Mouse (Mus musculus): ENCODE measurements around the gene Ppara. TPM values are rescaled to one million over a fixed set of nuclear protein-coding genes. Genes with fewer than 3 reads are reported as not detected.

Ppara gene
- total RNA-seq, 2 experiments from 2014 or later, result 24.0 to 29.6 TPM

DNA sequence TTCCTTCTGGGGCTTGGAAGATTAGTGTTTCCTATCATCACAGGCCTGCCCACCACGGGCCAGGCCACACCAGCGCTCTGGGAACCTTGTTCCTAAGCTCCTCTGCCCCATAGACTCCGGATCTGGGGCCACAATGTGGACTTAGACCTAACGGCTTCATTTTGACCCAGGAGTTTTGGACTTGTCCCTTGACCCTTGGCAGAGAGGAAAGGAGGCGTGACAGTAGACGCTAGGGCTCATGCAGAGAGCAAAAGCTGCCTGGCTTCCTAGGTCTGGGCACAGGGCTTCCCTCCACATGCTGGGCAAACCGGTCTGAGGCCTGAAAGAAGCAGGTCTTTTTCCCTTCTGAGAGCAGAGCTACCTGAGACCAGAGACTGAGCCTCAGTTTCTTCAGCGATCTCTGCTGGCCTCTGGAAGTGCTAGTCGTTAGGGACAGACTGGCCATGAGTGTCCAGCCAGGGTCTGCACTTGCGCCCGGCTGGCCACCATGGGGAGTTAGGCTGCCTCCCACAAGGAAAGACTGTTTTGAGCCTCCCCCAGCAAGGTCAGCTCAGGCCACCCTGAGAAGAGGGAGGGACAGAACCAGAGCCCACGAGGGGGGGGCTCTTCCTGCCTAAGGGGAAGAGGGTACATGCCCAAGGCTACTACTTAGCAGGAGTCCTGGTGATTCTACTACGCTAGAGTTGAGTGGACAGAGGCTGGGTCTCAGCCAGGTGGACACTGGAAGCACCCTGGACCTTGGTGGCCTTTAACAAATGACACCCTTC lies 29.0 kb upstream of the Ppara start:
- peak; percentile 55 for DNase-seq

DNA sequence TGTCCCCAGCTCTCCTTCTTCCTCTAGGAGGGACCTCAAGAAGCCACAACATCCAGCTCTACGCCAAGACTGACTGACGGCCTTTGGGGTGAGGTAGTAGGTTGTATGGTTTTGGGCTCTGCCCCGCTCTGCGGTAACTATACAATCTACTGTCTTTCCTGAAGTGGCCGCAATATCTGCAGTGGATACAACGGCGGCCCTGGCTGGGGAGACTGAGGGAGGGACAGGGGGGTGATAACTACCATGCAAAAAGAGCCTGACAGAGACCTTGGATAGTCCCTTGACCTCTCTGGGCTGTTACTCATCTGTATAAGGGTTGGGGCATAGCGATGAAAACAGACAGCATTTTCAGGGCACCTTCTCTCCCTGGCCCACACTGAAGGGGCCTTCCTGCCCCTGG lies 28.3 kb upstream of the Ppara start:
- DNase-seq, result no peak

DNA sequence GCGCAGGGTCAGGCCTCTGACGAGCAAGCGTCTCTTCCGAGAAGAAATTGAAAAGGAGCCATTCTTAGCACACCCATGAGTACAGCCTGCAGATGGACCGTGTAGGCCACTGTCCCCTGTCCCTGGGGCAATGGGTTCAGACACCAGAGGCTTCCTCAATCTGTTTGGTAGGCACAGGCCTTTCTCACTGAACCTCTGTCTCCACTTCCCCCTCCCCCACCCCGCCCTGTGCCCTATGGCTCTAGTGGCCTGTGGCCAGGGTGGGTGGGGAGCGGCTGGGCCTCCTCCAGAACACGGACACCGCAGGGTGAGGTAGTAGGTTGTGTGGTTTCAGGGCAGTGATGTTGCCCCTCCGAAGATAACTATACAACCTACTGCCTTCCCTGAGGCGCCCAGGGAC lies 27.8 kb upstream of the Ppara start:
- DNase-seq, result no peak

DNA sequence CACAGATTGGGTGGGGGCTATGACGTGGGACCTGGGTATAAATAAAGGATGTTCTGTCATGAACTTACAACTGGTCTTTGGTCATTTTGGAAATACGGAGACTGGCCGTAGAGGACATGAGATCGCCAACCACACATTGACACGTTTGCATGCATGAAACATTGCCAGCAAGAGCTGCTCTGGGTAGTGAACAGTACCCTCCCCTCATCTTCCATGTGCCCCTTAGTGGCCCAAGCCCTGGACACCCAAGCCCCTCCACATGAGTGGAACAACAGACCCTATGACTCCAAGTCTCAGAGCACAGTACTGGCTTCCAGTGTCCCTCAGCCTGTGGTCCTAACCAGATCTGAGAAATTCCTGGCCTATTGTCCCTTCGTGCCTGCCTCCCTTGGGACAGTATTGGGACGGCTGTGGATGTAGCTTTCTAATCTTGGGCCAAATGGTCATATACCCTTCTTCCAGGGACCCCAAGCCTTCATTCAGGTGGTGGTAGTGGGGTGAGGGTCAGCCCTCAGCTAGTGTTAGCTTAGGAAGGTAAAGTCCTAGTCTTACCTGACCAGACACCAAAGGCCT lies 27.2 kb upstream of the Ppara start:
- no peak for DNase-seq

DNA sequence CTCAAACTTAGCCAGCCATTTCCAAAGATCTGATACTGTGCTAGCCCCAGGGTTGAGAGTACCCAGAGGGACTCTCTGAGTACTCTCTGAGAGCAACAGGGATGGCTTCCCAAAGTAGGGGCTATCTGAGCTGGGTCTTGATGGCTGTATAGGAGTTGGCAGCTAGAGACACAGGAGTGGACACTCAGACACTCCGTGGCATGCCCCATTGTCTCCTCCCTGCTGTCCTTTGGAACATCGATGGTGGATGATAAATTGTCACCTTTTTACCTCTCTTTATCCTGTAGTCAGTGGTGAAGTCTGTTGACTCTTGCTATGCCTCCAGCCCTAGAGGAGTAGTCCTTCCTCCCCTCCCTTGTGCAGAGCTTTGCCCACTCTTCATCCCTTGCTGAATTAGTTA lies 26.6 kb upstream of the Ppara start:
- no peak for DNase-seq

DNA sequence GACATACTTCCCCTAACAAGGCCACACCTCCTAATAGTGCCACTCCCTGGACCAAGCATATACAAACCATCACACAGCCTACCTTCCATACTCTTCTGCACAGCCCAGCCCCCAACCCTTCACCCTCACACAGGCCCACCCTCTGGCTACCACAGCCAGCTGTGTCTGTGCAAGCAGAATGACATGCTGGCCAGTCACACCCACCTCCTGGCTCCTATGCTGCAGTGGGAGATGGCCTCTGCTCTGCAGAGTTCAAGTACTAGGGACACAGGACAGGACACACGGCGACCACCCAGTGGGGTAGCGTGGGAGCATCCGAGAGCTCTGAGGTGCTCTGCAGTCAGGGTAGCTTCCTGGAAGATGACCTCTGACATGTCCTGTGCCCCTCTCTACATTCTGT lies 25.9 kb upstream of the Ppara start:
- peak; percentile 50 for DNase-seq

DNA sequence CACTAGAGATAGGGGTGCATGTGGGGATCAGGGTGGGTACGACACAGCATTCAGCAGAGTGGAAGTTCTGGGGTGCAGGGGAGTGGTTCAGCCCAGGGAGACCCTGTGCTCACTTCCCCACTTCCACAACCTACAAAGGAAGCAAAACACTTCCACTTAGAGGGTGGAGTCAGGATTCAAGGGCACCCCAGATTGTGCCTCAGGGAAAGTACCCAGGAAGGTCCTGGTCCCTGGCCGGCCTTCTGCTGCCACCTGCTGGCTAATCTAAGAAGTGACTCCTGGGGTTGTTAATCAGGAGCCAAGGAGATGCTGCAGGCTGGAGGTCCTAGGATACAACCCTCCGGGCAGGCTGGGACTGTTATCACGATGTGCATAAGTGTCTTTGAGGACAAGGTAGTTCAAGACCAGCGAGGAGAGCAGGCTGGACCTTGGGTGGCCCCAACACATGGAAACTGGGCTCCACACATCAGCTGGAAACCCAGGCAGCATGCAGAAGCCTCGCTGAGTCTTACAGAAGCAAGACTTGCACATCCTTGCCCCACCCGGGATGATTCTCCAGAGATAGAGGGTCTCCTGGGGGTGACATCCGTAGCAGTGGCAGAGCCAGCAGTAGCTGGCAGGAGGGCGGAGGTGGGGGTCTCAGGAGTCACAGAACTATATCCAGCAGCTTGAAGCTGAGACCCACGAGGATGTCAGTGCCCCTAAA lies 25.4 kb upstream of the Ppara start:
- DNase-seq, result peak; percentile 94

DNA sequence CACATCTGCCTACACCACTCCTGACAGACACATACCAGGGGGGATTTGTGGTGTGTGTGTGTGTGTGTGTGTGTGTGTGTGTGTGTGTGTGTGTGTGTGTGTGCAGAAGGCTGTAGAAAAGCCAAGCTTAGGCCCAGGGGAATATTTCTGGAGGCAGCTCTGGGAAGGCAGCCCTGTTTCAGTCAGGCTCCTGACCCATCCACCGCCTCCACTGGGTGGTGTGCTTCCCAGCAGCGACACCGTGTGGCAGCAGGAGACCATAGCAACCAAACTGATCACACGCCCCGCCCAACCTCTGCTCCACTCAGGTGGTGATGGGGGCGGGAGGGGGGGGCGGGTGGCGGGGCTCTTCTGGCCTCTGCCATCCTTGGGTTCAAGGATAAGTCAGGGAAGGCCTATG lies 24.6 kb upstream of the Ppara start:
- peak; percentile 91 for DNase-seq

DNA sequence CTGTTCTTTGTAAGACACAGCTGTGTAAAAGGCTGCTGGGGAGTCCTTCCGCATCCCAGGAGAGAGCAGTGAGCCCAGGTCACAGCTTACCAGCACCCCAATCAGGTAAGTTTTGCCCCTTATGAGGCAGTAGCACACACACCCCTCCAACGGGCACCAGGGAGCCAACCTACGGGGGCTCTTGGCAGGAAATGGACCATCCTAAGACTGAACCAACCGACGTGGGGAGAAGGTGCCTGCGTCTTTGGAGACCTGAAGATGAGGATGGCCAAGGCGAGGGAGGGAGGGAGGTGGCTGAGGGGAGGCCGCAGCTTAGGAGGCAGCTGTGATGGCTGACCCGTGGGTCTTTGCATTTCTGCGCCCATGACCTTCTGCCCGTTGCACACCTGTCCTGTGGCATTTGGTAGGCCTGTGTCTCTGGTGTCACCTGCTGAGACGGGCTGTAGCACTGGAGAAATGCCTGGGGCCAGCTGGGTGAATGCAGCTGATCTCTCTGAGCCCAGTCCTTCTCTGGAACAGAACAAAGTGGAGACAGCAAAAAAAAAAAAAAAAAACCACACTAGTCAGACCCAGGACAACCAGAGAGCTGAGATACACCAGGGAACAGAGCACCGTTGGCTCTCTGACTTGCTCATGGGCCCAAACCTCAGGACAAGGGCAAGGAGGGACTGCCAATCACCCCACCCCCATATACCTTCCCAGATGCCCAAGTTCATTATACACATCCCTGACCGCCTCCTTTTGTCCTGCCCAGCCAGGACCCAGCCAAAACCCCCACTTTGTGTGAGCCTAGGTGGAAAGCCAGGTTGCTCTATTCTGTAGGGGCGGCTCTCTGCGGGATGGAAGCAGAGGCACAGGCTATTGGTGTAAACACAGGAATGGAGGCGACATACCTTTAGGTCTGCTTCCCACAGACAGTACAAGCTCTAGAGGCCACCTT lies 23.9 kb upstream of the Ppara start:
- DNase-seq, result no peak

DNA sequence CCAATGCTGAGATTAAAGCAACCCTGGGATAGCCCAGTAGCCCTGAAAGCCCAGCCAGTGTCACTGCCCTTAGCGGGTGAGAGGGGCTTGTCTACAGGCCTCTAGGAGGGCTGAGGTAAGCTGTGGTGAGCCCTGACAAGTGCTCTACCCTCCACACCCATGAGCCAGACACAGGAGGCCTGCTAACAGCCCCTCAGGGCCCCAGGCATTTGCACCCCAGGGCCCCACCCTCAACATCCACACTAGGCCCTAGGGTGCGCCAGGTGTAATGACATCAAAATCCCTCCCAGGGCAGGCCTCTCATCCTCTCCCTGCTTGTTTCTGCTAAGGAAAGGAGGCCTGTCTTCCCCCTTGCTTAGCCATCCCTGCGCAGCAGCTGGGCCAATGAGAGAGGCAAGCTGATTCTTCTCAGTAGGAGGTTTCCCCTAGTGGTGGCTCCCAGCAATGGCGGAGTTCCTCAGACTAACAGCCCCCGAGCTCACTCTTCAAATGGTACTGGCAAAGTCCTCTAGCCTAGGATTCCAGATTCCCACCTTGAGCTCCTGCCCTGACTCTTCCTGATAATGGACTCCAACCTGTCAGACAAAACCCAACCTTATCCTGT lies 22.1 kb upstream of the Ppara start:
- DNase-seq, result peak; percentile 65

DNA sequence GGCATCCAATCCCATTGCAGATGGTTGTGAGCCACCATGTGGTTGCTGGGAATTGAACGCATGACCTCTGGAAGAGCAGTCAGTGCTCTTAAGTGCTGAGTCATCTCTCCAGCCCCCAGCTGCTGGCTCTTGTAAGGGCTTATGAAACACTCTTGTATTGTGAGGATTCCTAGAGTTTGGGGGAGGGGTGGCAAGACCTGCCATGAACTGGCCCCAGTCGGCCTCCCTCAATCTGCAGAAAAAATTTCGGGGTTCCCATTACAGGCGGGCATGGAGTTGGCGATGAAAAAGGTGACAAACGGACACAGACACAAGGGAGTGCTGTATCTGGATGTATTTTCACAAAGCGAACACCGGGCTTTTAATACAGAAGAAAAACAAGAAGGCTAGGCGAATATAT lies 21.4 kb upstream of the Ppara start:
- no peak for DNase-seq

DNA sequence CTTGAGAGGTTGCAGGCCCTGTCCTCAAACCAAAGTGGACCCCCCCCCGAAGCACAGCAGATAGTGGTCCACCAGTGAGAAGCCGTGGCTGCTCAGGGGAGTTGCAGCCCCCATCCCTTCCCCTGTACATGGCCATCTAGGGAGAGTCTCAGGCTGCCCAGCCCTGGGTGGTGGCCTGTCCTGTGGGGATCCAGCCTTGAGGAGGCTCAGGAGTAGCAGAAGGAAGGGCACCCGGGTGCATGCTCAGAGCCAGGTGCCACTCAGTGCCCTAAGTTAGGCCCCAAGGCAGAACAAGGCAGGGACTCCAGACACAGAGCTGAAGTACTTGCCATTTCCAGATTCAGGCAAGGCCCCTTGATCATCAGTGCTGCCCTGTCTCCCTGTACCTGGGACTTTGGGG lies 19.7 kb upstream of the Ppara start:
- no peak for DNase-seq

DNA sequence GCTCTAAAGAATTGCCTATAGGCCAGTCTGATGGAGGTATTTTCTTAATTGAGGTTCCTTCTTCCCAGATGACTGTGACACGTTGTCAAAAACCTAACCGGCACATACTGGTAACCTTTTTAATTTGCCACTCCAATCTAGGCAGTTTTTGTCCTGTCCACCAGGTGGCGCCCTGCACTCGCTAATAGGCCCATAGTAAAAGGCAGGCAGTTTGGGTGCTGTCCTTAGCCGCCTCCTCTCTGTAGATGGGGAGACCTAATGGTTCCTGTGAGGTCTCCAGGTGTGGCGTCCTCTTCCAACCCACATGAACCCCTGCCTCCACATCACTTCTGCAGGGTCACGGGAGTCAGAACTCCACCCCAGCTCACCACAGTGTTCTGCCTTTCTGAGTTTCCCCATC lies 18.7 kb upstream of the Ppara start:
- DNase-seq, result peak; percentile 90

DNA sequence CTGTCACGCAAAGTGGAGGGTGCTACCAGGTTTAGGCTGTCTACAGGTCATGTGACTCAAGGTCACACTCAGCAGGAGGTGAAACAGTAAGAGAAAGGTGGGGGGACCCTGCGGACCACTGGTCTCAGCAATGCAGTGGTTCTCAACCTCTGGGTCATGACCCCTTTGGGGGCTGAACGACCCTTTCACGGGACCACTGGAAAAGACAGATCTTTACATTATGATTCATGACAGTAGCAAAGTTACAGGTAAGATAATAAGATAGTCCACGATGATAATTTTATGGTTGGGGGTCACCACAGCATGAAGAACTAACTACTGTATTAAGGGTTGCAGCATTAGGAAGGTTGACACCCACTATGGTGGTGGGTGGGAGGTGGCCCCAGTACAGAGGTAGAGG lies 18.2 kb upstream of the Ppara start:
- DNase-seq, result no peak

DNA sequence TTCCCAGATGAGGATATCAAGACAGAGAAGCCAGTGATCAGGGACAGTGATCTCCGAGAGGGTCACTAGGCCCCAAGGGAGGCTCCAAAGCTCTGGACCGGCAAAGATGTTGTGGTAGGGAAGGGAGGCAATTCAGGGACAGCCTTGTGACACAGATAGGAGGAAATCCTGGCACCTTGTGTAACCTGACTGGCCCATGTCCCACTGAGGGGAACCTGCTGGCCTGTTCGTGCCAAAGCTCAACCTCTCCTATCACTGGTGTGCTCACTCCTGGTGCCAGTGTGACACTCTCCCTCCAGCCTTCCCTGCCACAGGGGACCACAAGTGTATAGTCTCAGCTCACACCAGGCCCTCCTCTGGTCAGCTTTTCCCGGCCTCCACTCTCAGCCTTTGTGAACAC lies 17.8 kb upstream of the Ppara start:
- DNase-seq, result no peak

DNA sequence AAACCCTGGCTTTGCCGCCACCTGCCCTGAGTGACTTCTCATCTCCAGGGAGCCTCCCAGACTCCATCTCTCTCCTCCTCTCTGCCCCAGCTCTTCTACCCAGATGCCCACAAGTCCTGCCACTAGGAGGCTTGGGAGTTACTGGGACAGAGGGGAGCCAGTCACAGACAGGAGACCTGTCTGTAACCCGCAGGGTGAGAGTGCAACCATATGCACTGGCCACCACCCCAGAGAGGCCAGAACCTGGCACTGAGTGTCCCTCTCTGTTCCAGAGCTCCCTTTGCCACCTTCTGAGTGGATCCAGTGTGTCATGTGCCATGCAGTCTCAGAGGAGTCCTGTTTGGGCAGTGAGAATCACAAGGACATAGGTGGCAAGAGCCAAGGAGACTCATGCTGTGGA lies 17.0 kb upstream of the Ppara start:
- no peak for DNase-seq

DNA sequence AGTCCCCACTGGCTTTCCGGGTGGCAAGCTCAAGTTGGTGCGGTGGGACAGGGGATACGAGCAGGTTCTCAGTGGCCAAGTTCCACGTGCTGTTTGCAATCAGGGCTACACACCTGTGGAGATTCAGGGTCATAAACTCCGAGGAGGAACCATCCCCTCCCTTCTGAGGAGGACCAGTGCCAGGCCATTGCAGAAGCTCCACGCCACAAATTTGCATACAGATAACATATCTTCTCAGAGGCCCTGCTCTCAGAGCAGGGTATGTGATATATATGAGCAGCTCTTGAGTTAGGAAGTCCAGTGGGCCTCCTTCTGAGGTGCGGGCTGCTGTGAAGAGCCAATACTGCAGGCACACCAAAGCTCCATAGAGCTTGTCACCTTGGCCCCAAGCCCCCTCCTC lies 15.8 kb upstream of the Ppara start:
- no peak for DNase-seq

DNA sequence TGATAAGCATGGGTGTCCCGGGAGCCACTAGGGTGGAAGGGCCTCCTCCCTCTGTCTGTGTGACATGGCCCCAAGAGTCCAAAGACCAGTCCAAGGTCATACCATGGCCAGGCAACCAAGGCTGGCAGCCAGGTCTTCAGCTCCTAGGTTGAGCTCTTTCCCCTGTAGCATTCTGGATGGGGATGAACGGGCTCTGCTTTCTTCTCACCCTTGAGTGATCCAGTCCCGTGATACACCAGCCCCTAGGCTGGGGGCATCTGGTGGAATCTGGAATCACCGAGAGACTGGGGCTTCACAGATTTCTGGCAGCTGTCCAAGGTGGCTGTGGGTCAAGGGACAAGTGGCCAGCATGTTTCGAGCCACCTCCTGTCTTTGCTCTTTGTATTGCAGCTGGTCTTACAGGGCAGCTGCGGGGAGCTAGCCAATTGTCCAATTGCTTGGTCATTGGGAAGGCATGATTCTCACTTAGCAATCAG lies 14.4 kb upstream of the Ppara start:
- no peak for DNase-seq

DNA sequence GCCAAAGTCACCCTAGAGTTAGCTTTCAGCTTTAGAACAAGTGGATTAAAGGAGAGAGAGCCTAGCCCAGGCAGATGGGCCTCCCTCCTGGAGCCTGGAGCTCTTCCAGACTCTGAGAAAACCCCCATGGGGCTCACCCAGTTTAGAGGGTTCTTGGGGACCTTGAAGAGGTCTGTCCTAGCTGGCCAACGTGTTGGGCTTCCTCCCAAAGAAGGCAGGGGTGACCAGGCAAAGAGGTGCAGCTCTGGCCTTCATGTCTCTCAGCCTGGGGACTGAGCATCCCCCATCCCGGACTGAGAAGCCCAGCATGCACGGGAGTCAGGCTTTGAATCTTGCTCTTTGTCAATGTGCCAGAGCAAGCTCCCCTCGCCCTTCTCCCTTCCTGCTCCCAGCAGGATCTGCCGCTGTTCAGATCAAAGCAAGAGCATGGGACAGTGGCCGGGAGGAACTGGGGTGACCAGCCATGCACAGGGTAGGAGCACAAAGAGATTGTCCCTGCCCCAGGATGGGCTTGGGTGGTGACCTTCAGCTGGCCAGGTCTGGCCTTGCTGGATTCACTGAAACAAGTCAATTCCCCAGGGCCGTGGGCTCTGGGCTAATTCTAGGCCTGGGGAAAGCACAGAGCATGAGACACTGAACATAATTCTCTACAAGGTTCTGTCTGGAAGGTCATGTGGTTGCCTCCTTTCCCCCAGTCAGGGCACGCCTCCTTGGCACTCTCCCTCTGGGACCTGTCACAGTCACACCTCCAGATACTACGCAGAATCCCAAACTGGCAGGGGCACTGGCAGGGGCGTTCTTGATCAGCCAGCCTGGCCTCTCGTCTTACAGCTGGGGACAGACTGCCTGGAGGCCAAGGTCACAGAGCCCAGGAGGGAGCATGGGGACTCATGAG lies 10.3 kb upstream of the Ppara start:
- DNase-seq, result peak; percentile 88

DNA sequence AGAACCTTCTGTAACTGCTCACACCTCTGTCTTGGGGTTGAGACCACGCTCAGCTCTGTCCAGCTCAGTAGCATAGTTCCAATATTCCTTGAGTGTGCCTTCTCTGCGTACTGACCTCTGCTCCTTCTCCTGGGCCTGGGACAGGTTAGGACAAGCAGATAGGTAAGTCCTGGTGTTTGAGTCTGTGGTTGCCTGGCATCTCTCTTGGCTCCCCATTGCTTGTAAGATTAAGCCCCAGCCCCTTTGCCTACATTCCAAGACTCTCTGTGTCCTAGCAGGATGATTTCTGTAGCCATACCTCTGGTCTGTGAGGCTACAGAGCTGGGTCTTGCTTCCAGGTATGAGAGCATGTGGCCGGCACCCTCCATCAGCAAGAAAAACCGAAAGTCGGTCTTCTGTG lies 6.6 kb upstream of the Ppara start:
- no peak for DNase-seq

DNA sequence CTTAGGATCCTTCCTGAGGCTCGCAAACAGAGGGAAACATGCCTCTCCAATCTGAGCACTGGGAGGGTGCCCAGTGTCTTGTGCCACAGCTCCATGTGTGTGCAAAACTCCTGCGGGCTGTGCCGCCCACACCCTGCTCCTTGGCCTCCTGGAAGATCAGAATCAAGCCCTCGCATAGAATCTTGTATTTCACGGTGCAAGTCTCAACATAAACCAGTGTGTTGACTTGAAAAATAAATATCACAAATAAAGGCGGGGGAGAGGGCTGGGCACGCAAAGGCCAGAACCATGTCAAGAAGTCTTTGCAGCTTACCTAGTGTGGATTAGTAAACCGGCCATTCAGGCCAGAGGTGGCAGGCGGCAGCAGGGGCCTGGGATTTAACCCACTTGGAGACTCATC lies 5.5 kb upstream of the Ppara start:
- DNase-seq, result no peak
